Mouse (Mus musculus) bone marrow macrophage, adult 2 months (primary cell): ENCODE measurements around the gene Ppp1r21.

Experiments used
- CTCF ChIP-seq: IDR thresholded peaks from 2 replicates; pipeline ENCODE4 v1.5.1; 2012; ENCODE audit warnings: low read depth, mild to moderate bottlenecking, low read length, moderate library complexity
- POLR2A ChIP-seq: IDR thresholded peaks from 2 replicates; pipeline ENCODE4 v1.6.1; 2012; ENCODE audit warnings: mild to moderate bottlenecking, low read depth, low read length, borderline replicate concordance

- TF ChIP-seq POLR2A, result no peak
- no peak for TF ChIP-seq CTCF
Observed at GRCm38 (mm10) chr17:88494121-88494771, 35.7 kb upstream of the Ppp1r21 start.
